Mouse (Mus musculus) liver, adult 2 months (tissue): ENCODE results near the gene Cpsf4. TPM values are rescaled to one million over a fixed set of nuclear protein-coding genes. Genes with fewer than 3 reads are reported as not detected.
"Not testable (repeated sequence)": the region's sequence is repeated elsewhere in the genome, so short reads cannot be mapped to it uniquely, and the experiment has no call there.

Source experiments
- DNase-seq: peaks from one replicate; pipeline ENCODE4 v3.0.0-alpha.2; 2011; ENCODE audit warnings: low read depth, low spot score; ENCODE audit errors: extremely low read depth
- H3K27ac ChIP-seq: fragments of 200-500 bp; replicated peaks from 2 replicates; pipeline ENCODE4 v1.5.1; 2012; ENCODE audit warnings: low read depth, mild to moderate bottlenecking, control low read depth, inconsistent platforms, low read length; ENCODE audit not compliant: insufficient read depth
- H3K27me3 ChIP-seq: fragments of 200-500 bp; 2 replicates; pipeline ENCODE4 v1.6.1; 2012; ENCODE audit warnings: mild to moderate bottlenecking, moderate library complexity, low read length, inconsistent platforms; ENCODE audit not compliant: control insufficient read depth, insufficient read depth
- H3K36me3 ChIP-seq: fragments of 200-500 bp; 2 replicates; pipeline ENCODE4 v1.6.1; 2012; ENCODE audit warnings: low read length, inconsistent platforms; ENCODE audit not compliant: control insufficient read depth, insufficient read depth
- H3K4me1 ChIP-seq: fragments of 200-500 bp; 2 replicates; pipeline ENCODE4 v1.6.1; 2011; ENCODE audit warnings: low read length; ENCODE audit not compliant: control insufficient read depth, insufficient read depth
- H3K4me3 ChIP-seq: fragments of 200-500 bp; 2 replicates; pipeline ENCODE4 v1.5.1; 2011; ENCODE audit warnings: low read depth, mild to moderate bottlenecking, control low read depth, low read length, moderate library complexity; ENCODE audit not compliant: insufficient read depth
- H3K79me2 ChIP-seq: fragments of 200-500 bp; 2 replicates; pipeline ENCODE4 v1.6.1; 2012; ENCODE audit warnings: inconsistent platforms, mild to moderate bottlenecking, low read length, moderate library complexity; ENCODE audit not compliant: control insufficient read depth, insufficient read depth
- H3K9ac ChIP-seq: fragments of 200-500 bp; 2 replicates; pipeline ENCODE4 v1.6.1; 2012; ENCODE audit warnings: low read depth, mild to moderate bottlenecking, control low read depth, inconsistent platforms, low read length
- CTCF ChIP-seq: fragments of 200-500 bp; IDR thresholded peaks from 2 replicates; pipeline ENCODE4 v1.5.1; 2011; ENCODE audit warnings: low read depth, low read length, control low read depth
- POLR2A ChIP-seq: fragments of 200-500 bp; IDR thresholded peaks from 2 replicates; pipeline ENCODE4 v1.6.1; 2011; ENCODE audit warnings: low read length, control low read depth; ENCODE audit not compliant: insufficient read depth; ENCODE audit errors: extremely low read depth
- WGBS: fragments of 180-500 bp; shearing (Covaris S2); methylation state at CpG from one replicate; pipeline ENCODE4 v1.1.7; 2018; 5-methylcytosine and 5-hydroxymethylcytosine counted together
- polyA plus RNA-seq: library from polyadenylated mRNA; depleted of rRNA; stranded (reverse); fragments of >200 nt; gene quantifications from 2 replicates; pipeline ENCODE4 v1.2.3, GENCODE M21; 2012
- total RNA-seq: library from RNA; depleted of rRNA; stranded (reverse); fragments of >200 nt; gene quantifications from 2 replicates; pipeline ENCODE4 v1.2.3, GENCODE M21; 2014

The Cpsf4 gene
- total and polyA plus RNA-seq, 2 experiments, result 16.4 to 20.2 TPM

GRCm38 (mm10) chr5:145123396-145123795 lies 43.6 kb upstream of the Cpsf4 start:
- H3K27ac ChIP-seq, result no peak overlapping the region
- H3K36me3 ChIP-seq, result peaks cover 10% of the 10 kb centered on the region
- H3K4me3 ChIP-seq, result no peak overlapping the region

GRCm38 (mm10) chr5:145126580-145126979 lies 40.4 kb upstream of the Cpsf4 start:
- H3K4me1 ChIP-seq, result no peaks in the 10 kb centered on the region
- H3K79me2 ChIP-seq, result no peaks in the 10 kb centered on the region
- H3K4me3 ChIP-seq, result no peak overlapping the region
- no peak for DNase-seq
- peaks cover 20% of the 10 kb centered on the region for H3K36me3 ChIP-seq
- no peak overlapping the region for H3K9ac ChIP-seq
- H3K27me3 ChIP-seq, result no peaks in the 10 kb centered on the region
- TF ChIP-seq CTCF, result no peak
- TF ChIP-seq POLR2A, result no peak
- 95% methylated on average over 9 of the region's 9 CpGs for WGBS
- no peak overlapping the region for H3K27ac ChIP-seq

More at GRCm38 (mm10) chr5:145123396-145123795, 43.6 kb upstream of the Cpsf4 start:
- WGBS, result 95% methylated on average over 19 of the region's 19 CpGs
- no peaks in the 10 kb centered on the region for H3K27me3 ChIP-seq
- H3K79me2 ChIP-seq, result peaks cover 4% of the 10 kb centered on the region; the same call in 1 of the 2 replicates
- TF ChIP-seq POLR2A (no peak), CTCF (no peak)
- DNase-seq, result no peak
- no peaks in the 10 kb centered on the region for H3K4me1 ChIP-seq
- H3K9ac ChIP-seq, result no peak overlapping the region

GRCm38 (mm10) chr5:145129124-145129523 lies 37.9 kb upstream of the Cpsf4 start:
- no peak overlapping the region for H3K9ac ChIP-seq
- no peaks in the 10 kb centered on the region for H3K27me3 ChIP-seq
- DNase-seq, result no peak
- no peaks in the 10 kb centered on the region for H3K79me2 ChIP-seq
- TF ChIP-seq CTCF (no peak), POLR2A (no peak)
- 86% methylated on average over 4 of the region's 4 CpGs for WGBS
- H3K4me1 ChIP-seq, result no peaks in the 10 kb centered on the region
- H3K27ac ChIP-seq, result no peak overlapping the region
- H3K36me3 ChIP-seq, result peaks cover 37% of the 10 kb centered on the region
- H3K4me3 ChIP-seq, result no peak overlapping the region

- H3K4me3 ChIP-seq, H3K79me2 ChIP-seq, H3K27me3 ChIP-seq, H3K4me1 ChIP-seq, DNase-seq, H3K9ac ChIP-seq, H3K27ac ChIP-seq: not testable (repeated sequence)
- peaks cover 44% of the 10 kb centered on the region for H3K36me3 ChIP-seq
- whole genome bisulfite sequencing, result 91% methylated on average over 4 of the region's 6 CpGs
Observed at GRCm38 (mm10) chr5:145129773-145130172, 37.2 kb upstream of the Cpsf4 start.

- peaks cover 48% of the 10 kb centered on the region for H3K36me3 ChIP-seq
- 57% methylated on average over 11 of the region's 11 CpGs for WGBS
Observed at GRCm38 (mm10) chr5:145130191-145130590, 36.8 kb upstream of the Cpsf4 start.

GRCm38 (mm10) chr5:145130995-145131394 lies 36.0 kb upstream of the Cpsf4 start:
- DNase-seq, result no peak
- no peaks in the 10 kb centered on the region for H3K27me3 ChIP-seq
- H3K79me2 ChIP-seq, result no peaks in the 10 kb centered on the region
- H3K9ac ChIP-seq, result no peak overlapping the region
- TF ChIP-seq CTCF (no peak), POLR2A (no peak)
- no peak overlapping the region for H3K27ac ChIP-seq
- H3K36me3 ChIP-seq, result peaks cover 47% of the 10 kb centered on the region
- no peak overlapping the region for H3K4me3 ChIP-seq
- no peaks in the 10 kb centered on the region for H3K4me1 ChIP-seq
- 88% methylated on average over 3 of the region's 3 CpGs for WGBS

More at GRCm38 (mm10) chr5:145130191-145130590, 36.8 kb upstream of the Cpsf4 start:
- TF ChIP-seq POLR2A (no peak), CTCF (no peak)
- Histone ChIP-seq H3K27ac (no peak overlapping the region), H3K4me3 (no peak overlapping the region), H3K9ac (no peak overlapping the region), H3K4me1 (no peaks in the 10 kb centered on the region), H3K27me3 (no peaks in the 10 kb centered on the region), H3K79me2 (no peaks in the 10 kb centered on the region)
- no peak for DNase-seq

GRCm38 (mm10) chr5:145133275-145133674 lies 33.7 kb upstream of the Cpsf4 start:
- DNase-seq, H3K9ac ChIP-seq, H3K27ac ChIP-seq, H3K4me3 ChIP-seq, H3K27me3 ChIP-seq, H3K79me2 ChIP-seq, H3K4me1 ChIP-seq: not testable (repeated sequence)
- WGBS, result 96% methylated on average over 6 of the region's 6 CpGs
- peaks cover 40% of the 10 kb centered on the region for H3K36me3 ChIP-seq
